Mouse (Mus musculus) left cerebral cortex, postnatal 25 days (tissue): ENCODE results near the gene Atp7a. TPM values are rescaled to one million over a fixed set of nuclear protein-coding genes. Genes with fewer than 3 reads are reported as not detected.

Experiments used
- DNase-seq, 2 experiments: peaks; one replicate each; pipeline ENCODE4 v3.0.0; 2022; ENCODE audit warnings: low spot score in 2 of 2, mixed read lengths in 1 of 2
- intact Hi-C: fragments of 180-260 bp; cut with DNase I; formaldehyde crosslinking; loops from one replicate; pipeline ENCODE4 v1.15.1; 2025
- total RNA-seq, 2 experiments: library from RNA; stranded (reverse); gene quantifications; 2 replicates each; pipeline ENCODE4 v1.2.3; 2021

The Atp7a gene
- total RNA-seq, 2 experiments from 2014 or later = 8.0 to 8.2 TPM

DNA sequence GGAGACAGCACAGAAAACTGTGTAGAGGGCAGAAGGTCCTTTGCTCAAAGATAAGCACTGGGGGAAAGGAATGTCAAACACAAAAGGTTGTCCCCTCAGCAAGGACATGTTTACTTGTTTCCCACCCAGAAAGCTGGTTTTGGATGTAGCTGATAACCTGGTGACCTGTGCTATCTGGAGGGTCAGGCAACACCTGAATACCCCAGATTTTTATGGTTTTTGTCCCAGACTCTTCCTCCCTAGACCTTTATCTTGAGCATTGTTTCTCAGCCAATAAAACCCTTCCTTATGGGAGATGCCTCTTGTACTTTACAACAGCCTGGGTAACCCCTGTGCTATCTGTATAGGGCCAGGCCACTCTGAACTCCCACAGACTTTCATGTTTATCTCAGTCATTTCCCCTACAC, 127.1 kb downstream of the Atp7a start:
- intact Hi-C loops = no loop called here
- no peak for DNase-seq

DNA sequence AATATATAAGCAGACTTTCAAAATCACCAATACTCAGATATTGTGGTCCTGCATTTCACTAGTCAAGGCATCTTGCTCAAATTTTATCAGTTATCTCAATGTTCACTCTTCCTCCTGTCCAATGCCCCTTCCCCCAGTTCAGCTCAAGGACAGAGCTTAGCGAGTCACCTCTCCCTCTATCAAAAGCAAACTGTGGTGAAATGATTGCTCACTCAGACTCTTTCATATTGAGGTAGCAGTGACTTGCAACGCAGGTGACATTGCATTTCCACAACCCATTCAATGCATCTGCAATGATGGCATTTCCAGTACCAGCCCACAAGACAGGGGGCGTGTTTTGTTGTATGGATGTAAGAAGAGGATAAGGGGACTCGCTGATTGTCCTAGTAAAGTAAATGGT, 128.8 kb downstream of the Atp7a start:
- intact Hi-C loops = no loop called here

DNA sequence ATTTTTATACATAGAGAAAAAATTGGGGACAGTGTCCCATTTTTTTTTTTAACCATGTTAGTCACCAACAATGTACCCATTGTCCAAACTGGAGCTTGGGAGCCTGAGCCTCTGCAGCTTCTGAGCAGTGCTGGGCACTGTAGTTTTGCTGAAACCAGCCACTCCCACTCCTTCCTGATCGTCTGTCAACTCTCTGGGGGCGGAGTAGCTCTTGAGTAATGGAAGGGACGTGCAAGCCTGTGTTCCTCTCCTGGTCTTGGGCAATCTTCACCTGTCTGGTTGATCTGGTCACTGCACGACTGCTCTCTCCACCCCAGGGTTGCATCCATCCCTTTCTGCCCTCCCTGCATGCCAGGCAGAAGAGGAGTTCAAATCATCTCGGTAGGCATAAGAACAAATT, 136.9 kb downstream of the Atp7a start:
- intact Hi-C loops = no loop called here
- peak in 1 of 2 experiments; percentile 35 for DNase-seq

More for the DNA sequence above, 128.8 kb downstream of the Atp7a start:
- DNase-seq = no peak

DNA sequence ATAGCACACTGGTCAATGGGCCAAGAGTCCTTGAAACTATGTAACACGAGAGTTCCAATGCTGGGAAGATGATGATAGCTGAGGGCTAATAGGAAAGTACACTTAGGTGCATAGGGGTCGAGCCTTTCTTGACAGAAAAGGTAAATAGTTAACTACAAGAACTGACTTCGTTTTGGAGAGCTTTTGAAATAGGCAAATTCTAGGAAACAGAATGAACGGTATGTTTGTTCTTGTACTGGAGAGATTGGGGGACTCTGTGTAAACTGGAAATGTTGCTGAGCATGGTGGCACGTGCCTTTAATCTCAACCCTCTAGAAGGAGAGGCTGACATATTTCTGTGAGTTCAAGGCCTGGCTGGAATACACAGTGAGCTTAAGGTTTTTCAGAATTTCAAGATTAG, 137.5 kb downstream of the Atp7a start:
- intact Hi-C loops = no loop called here
- no peak for DNase-seq

DNA sequence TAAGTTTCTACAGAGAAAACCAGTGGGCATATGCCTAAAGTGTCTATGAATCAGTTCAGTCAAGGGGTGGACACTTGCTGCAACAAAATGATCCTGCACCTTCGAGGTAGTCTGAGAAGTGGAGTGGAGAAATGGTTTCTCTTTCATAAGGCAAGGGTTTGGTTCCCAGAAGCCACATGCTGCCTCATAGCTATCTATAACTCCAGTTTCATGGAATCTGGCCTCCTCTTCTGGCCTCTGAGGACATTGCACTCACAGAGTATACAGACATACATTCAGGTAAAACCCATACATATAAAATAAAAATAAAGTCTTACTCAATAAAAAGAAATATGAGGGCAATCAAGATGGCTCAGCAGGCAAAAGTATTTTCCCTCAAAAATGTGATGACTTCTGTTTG, 138.0 kb downstream of the Atp7a start:
- no peak for DNase-seq
- intact Hi-C loops = no loop called here

DNA sequence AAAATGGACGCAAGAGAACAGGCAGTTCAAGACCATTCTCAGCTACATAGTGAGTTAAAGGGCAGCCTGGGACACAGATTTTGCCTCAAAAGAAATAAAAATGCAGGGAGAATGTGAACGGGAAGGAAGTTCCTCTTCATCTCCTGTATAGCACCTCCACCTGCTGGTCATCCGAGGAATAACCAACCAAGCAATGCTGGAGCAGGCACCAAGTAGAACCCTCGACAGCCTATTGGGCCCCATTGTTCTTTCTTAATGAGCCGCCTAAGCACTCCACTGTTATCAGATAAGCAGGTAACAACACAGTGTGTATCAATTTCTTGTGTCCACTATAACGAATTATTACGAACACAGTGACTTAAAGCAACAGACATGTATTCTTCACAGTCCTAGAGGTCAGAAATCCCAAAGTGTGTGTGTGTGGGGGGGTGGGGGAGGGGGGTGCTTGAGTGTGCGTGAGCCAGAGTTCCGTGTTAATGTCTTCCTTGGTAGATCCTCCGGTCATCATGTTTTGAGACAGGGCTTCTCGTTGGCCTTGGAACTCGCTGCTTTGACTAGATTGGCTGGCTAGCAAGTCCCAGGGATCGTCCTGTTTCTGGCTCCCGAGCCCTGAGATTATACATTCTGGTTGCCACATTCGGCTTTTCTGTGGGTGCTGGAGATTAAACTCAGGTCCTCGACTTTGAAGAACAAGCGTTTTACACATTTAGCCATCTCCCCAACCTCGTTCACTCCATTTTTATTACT, 144.2 kb downstream of the Atp7a start:
- intact Hi-C loops = loop anchor here (2.0 kb wide), 1 partner anchor 144 kb away; the partner anchor contains the start of gene Atp7a
- DNase-seq = peak; percentile 72 to 82

DNA sequence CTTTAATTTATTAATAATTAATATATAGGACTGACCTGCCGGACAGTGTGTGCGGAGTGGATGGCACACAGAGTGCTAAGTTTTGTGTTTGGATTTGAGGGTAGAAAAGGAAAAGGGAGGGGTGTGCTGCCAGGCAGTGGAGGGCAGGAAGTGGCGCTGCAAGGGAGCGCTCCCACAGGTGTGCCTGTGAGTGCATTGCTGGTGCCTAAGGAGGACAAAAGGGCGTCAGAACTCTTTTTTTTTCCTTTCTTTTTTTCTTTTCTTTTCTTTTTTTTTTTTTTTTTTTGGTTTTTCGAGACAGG, 144.7 kb downstream of the Atp7a start:
- DNase-seq = no peak
- intact Hi-C loops = loop anchor here (2.0 kb wide), 1 partner anchor 145 kb away; the partner anchor contains the start of gene Atp7a

Other genes with a start within 250 kb of the Atp7a start
- 100 to 1,000 TPM; 165 to 174 TPM for gene Atrx, start 97.9 kb upstream of the Atp7a start, total RNA-seq
- gene Magt1, start 15.4 kb upstream of the Atp7a start, total RNA-seq = 10 to 100 TPM; 15.5 TPM
- gene Cox7b, start 11.6 kb upstream of the Atp7a start, total RNA-seq = 100 to 1,000 TPM; 353 to 364 TPM
- 1 to 10 TPM; 1.3 to 1.9 TPM for gene Tlr13, start 115.9 kb downstream of the Atp7a start, total RNA-seq
- 100 to 1,000 TPM; 441 to 492 TPM for gene Pgk1, start 159.8 kb downstream of the Atp7a start, total RNA-seq
- 10 to 100 TPM; 21.3 to 23.3 TPM for gene Taf9b, start 193.9 kb downstream of the Atp7a start, total RNA-seq
- gene Fnd3c2, start 228.1 kb downstream of the Atp7a start, total RNA-seq = not detected